Mouse (Mus musculus) CH12.LX (cell line): Measurements from ENCODE around the gene Fgf12.

Experiments used
- BHLHE40 ChIP-seq: IDR thresholded peaks from 2 replicates; pipeline ENCODE4 v1.6.1; 2011; ENCODE audit warnings: mild to moderate bottlenecking, low read depth, low read length, improper control_type of control experiment
- CTCF ChIP-seq, 2 experiments: IDR thresholded peaks in 1 of 2; conservative IDR thresholded peaks in 1 of 2; 2 replicates each; pipeline ENCODE4 v1.5.1; 2011 to 2012; ENCODE audit warnings: low read depth in 2 of 2, low read length in 2 of 2, improper control_type of control experiment in 1 of 2, inconsistent platforms in 1 of 2, mild to moderate bottlenecking in 1 of 2, moderate library complexity in 1 of 2
- EP300 ChIP-seq: IDR thresholded peaks from 2 replicates; pipeline ENCODE4 v1.6.1; 2011; ENCODE audit warnings: low read length, improper control_type of control experiment
- MAX ChIP-seq: IDR thresholded peaks from 2 replicates; pipeline ENCODE4 v1.6.1; 2011; ENCODE audit warnings: low read length, improper control_type of control experiment
- MAZ ChIP-seq: IDR thresholded peaks from 2 replicates; pipeline ENCODE4 v1.6.1; 2012; ENCODE audit warnings: low read depth, mild to moderate bottlenecking, inconsistent platforms, low read length, improper control_type of control experiment, moderate library complexity
- NRF1 ChIP-seq: IDR thresholded peaks from 2 replicates; pipeline ENCODE4 v1.6.1; 2014; ENCODE audit warnings: low read depth, mild to moderate bottlenecking, inconsistent platforms, low read length, improper control_type of control experiment, moderate library complexity
- POLR2A ChIP-seq: IDR thresholded peaks from 2 replicates; pipeline ENCODE4 v1.6.1; 2011; ENCODE audit warnings: low read depth, mild to moderate bottlenecking, improper control_type of control experiment, low read length
- SMC3 ChIP-seq: IDR thresholded peaks from 2 replicates; pipeline ENCODE4 v1.6.1; 2011; ENCODE audit warnings: low read depth, low read length, improper control_type of control experiment
- TBP ChIP-seq: conservative IDR thresholded peaks from 2 replicates; pipeline ENCODE4 v1.6.1; 2011; ENCODE audit warnings: low read depth, low read length, improper control_type of control experiment
- TCF12 ChIP-seq: IDR thresholded peaks from 2 replicates; pipeline ENCODE4 v1.6.1; 2014; ENCODE audit warnings: low read depth, mild to moderate bottlenecking, inconsistent platforms, low read length, improper control_type of control experiment
- UBTF ChIP-seq: IDR thresholded peaks from 2 replicates; pipeline ENCODE4 v1.6.1; 2012; ENCODE audit warnings: low read depth, mild to moderate bottlenecking, inconsistent platforms, low read length, improper control_type of control experiment, moderate library complexity
- USF2 ChIP-seq: conservative IDR thresholded peaks from 2 replicates; pipeline ENCODE4 v1.6.1; 2011; ENCODE audit warnings: low read depth, low read length, improper control_type of control experiment

GRCm38 (mm10) chr16:28127006-28127405 lies 625.9 kb downstream of the Fgf12 start:
- no peak for TF ChIP-seq MAX
- TF ChIP-seq TCF12, result no peak
- TF ChIP-seq EP300, result no peak
- TF ChIP-seq UBTF, result no peak
- no peak for TF ChIP-seq USF2
- no peak for TF ChIP-seq SMC3
- no peak for TF ChIP-seq POLR2A
- no peak for TF ChIP-seq CTCF (conservative IDR thresholded peaks at IDR 0.05 in 1 of 2, IDR thresholded peaks at IDR 0.05 in 1 of 2; ENCODE audit: low read depth in 2 of 2, low read length in 2 of 2)
- no peak for TF ChIP-seq MAZ
- TF ChIP-seq TBP, result no peak
- TF ChIP-seq BHLHE40, result no peak
- TF ChIP-seq NRF1, result no peak
